Mouse (Mus musculus) urinary bladder, postnatal 25 days (tissue): ENCODE measurements around the gene Smim10l1.

Experiments
- DNase-seq: peaks from one replicate; pipeline ENCODE4 v3.0.0; 2022; ENCODE audit warnings: low spot score

Gene Smim10l1

GRCm38 (mm10) chr6:133104609-133104921 lies at the start of gene Smim10l1:
Smim10l1 (plus strand) TSS chr6:133104909.
- DNase-seq: no peak

GRCm38 (mm10) chr6:133055716-133056115 lies 49.0 kb upstream of the Smim10l1 start, which contains the start of gene Tas2r140:
Tas2r140 (minus strand) TSS chr6:133055816.
- DNase-seq: no peak

GRCm38 (mm10) chr6:133092226-133092625 lies 12.5 kb upstream of the Smim10l1 start:
- no peak for DNase-seq

GRCm38 (mm10) chr6:133102430-133102829 lies 2.3 kb upstream of the Smim10l1 start:
- DNase-seq: no peak

- DNase-seq: peak; percentile 84
Measured at GRCm38 (mm10) chr6:133104922-133105859, 482 bp downstream of the Smim10l1 start.
